Mouse (Mus musculus): ENCODE measurements at regions not wholly inside any gene's neighbourhood (a gene's known extent, or its start where the extent isn't known, plus 50 kb on each side); places are given as distances from the start of the nearest gene placed in this dataset.
A peak's percentile ranks its signal among the peaks of the same experiment; 100 is the strongest.

DNA sequence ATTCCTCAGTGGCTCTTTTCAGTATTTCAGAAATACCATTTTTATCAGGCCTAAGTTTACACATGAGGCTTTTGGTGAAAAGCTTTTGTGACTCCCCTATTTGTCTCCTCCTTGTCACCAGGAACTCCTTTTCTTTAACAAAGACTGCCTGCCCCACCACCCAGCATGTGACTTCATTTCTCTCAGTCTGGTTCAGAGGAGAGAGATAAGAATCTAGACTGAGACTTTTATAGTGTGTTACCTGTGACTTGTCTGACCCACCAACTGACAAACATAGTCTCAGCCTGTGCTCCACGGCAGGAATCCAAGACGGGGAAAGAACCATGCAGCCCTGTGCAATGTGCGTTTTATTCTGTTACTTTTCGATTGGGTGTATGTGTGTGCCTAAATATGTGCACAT lies 260.4 kb downstream of the Sox4 start:
- DNase-seq = no peak

DNA sequence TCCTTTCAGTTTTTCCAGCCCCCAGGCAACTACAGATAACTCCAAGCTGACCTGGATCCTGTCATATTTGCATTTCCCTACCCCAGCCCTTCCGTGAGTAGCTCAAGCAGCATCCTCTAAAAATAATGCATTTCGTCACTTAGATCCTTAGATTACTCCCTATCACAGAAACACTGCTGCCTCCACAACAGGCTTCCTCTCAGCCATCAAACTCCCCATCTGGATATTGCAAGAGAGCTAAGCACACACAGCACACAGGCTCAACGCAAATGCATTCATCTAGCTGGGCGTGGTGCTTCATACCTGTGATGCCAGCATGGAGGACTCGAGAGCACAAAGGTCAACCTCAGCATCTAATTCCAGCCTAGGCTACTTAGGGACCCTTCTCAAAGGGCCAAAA lies 260.9 kb downstream of the Sox4 start:
- no peak for DNase-seq

DNA sequence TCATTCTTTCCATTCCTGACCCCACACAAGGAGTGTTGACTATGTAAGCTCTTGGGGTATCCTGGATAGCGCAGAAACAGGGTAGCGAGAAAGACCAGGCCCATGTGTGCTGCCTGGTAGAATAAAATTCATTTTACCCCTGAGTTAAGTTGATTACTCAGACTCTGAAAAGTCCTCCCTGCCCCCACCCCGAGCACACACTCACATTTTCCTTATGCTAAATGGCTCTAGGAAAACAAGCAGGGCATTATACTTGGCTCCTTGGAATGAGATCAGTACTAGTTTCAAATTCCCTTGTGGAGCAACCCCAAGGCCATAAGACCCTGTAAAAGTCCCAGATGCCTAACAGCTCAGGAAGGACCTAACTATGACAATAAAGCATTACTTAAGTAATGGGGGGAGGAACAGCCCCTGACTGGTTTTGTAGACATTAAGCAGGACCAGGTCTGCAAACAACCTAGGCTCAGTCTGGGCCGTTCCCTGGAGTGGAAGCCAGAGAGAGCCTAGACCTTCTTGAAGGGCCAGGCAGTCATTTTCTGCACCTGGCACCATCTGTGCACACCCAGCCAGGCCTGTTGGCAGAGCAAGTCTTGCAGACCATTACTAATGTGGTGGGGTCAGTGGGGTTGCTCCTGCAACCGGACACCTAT lies 262.9 kb downstream of the Sox4 start:
- DNase-seq = no peak

GRCm38 (mm10) chr13:28687838-28688237 lies 265.7 kb downstream of the Sox4 start:
- DNase-seq = no peak

DNA sequence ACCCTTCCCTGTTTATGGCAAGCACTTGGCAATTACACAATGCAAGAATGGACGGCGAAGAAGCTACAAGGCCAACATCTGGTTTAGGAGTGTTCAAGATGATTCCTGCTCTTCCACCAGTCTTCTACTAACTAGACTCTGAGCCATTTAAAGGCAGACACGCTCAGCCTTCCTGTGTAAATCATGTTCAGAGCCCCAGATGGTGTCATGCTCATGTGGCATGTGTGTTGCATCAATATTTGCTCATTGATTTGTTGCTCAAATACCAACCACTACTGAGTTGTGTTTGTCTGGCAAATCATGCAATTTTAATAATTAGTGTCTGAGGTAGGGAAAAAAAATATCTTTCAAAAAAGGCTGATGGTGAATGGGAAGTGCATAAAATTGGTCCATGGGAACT lies 269.2 kb downstream of the Sox4 start:
- DNase-seq = no peak

GRCm38 (mm10) chr13:28680266-28680665 lies 273.2 kb downstream of the Sox4 start:
- DNase-seq = no peak

DNA sequence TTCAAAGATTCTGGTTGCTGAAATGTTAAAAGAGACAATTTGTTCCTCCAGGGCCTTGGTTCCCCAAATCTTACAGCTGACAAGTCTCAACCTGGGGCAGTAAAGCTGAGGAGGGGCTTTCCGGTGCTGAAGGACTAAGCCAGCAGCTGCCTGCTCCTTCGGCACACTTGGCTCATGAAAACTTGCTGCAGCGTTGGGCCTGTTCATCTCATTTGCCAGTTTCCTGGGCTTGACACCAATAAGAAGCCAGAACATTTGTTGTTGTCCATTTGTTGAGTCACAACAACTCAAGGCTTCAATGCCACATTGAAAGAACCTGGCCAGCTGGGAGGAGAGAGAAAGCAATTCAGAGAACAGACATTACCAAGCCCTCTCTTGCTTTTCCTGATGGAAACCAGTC lies 279.9 kb downstream of the Sox4 start:
- no peak for DNase-seq

GRCm38 (mm10) chr13:28671543-28671942 lies 282.0 kb downstream of the Sox4 start:
- DNase-seq = no peak

GRCm38 (mm10) chr13:28669832-28670585 lies 283.5 kb downstream of the Sox4 start:
- DNase-seq = no peak

DNA sequence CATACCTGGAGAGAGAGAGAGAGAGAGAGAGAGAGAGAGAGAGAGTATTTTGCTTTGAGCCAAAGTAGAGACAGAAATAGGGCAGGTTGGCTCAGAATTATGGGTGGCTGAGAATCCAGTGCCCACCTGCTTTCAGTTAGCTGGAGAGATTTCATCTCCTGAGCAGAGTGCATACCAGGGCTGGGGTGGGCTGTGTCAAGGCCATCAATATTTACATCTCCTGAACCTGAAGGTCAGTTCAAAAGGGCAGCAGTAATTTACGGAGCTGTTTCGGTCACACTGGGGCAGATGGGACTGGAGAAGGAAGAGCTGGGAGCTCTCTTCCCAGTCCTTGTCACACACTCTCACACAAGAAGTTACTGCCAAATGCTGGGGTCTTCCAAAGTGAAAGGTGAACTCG lies 286.7 kb downstream of the Sox4 start:
- no peak for DNase-seq

- DNase-seq = no peak
These were observed 288.4 kb downstream of the Sox4 start for GRCm38 (mm10) chr13:28665150-28665549.

DNA sequence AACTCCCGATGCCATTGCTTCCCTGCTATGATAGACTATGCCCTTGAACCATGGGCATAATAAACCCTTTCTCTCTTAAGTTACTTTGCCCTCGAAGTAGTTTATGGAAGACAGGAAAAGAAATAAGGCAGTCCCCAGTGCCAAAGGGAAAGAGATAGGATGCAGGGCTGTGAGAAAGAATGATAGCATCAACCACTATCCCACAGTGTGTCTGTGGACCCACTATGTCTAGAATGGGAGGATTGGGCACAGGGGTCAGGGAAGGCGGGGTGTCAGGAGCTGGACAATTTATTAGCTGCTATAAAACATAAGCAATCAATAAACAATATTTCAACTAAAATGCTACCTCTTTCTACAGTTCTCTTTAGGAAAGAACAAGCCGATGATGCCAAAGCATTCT lies 288.8 kb downstream of the Sox4 start:
- no peak for DNase-seq

- DNase-seq = no peak
These were observed 289.4 kb downstream of the Sox4 start for GRCm38 (mm10) chr13:28663950-28664681.

DNA sequence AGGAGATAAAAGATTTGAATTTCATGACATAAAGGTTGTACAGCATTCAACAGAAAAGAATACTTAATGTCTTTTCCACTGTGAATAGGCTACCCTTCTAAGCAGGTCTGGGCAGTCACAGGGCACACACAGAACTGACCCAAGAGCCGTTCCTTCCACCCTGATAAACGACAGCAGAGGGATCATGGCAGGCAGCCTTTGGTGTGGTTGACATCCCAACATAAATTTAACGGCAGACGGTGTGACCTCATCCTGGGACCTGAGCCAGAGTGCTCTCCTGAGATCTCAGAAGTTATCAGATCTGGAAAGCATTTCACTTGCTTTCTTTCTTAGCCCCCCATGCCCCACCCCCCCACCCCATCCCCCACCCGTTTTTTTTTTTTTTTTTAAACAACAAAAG lies 290.1 kb downstream of the Sox4 start:
- peak; percentile 61 for DNase-seq

GRCm38 (mm10) chr13:28662316-28662752 lies 291.2 kb downstream of the Sox4 start:
- DNase-seq = no peak

GRCm38 (mm10) chr13:28660151-28660550 lies 293.4 kb downstream of the Sox4 start:
- DNase-seq = no peak

DNA sequence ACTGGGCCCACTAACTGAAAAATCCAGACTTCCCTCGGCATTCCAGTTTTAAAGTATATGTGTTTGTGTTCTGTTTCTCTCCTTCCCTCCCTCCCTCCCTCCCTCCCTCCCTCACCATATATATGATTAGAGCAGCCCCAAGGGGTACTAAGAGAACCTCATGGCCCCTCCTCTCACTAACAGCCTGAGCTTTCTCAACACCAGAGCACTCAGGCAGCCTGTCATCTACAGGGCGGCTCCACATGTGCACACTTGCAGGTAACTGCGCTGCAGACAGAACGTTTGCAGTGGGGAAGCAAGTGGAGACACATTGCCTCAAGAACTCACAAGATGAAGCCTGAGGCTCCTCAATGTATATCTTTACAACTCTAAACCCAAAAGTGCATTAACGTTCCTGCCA lies 294.9 kb downstream of the Sox4 start:
- no peak for DNase-seq

GRCm38 (mm10) chr13:28654883-28655282 lies 298.6 kb downstream of the Sox4 start:
- no peak for DNase-seq

DNA sequence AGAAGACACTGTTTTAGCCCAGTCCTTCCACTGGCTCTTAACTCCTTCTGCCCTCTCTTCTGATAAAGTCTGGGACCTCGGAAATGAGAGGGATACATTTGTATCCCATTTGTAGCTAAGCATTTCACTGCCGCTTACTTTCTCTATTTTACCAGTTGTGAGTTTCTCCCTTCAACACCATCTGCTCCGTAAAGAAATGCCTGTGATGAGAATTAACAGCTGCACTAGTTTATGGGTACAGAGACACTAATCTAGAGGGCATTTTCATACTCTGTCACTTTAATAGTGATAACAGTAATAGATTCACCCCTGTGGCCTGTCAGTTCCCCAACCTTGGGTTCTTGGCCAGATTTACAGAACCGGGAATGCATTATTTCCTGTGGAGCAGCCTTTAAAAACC lies 300.2 kb downstream of the Sox4 start:
- DNase-seq = no peak

DNA sequence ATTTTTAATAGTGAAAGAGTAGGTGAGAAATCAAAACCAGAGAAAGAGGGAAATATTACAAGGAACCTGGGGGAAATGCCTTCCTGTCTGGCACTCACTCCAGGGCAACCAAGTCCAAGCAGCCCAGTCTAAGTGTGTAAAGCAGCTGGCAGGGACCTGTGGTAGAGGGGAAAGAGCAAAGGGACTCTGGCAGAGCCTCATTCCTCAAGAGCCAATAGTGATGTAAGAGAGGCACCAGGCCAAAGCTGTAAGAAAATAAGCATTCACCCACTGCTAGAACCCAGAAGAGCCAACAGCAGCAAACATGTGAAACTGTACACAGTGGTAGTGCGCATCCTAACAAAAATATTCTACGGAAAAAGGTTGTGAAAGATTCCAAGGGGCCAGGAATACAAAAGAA lies 301.7 kb downstream of the Sox4 start:
- DNase-seq = peak; percentile 60

DNA sequence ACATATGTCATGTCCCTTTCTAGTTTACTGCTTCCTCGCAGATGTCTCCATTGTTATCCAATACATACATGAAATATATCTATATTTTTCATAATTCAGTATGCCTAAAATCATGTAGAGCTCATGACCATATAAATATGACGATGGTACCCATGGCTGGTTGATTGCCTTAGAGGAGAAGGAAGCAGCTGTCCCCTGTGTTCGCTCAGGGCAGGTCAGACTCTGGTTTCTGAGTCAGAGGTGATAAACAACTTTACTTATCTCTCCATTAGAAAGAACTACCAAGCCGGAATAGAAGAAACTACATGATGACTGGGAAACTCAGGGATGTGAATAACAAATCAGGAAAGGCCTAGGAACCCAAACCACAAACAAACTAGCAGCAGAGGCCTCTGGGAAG lies 307.6 kb downstream of the Sox4 start:
- DNase-seq = no peak

DNA sequence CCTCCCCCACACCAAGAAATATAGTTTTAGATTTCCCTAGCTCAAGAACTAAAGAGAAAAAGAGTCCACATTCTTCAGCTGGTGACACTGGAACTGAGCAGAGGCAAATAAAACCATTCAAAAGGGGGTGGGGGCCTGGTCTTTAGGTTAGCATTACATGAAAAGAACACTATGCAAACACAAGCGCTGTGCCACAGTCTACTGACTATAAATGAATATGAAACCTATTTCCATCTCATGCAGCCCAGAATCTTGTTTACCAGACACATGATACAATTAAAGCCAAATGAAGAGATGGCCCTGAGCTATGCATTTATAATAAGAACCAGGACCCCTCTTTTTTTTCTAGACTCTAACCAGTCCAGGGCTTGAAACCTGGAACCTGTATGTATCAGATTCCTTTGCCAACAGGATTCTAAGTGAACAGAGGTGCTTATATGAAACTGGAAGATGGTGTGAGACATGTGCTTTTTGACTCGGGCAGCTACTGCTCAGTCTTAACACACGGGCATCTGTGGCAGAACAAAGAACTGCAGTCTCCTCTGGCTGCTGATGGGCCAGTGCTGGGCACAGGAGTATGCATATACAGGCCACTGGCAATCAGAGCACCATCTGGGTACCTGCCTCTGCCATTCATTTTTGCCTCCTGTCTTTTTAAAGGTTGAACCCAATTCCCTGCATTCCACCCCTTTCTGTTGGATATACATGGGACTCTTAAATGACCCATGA lies 308.5 kb downstream of the Sox4 start:
- DNase-seq = no peak

GRCm38 (mm10) chr13:28640826-28641225 lies 312.7 kb downstream of the Sox4 start:
- no peak for DNase-seq
